Mouse (Mus musculus) liver, adult 2 months (tissue): Measurements from ENCODE around the gene Zcchc4. TPM values are rescaled to one million over a fixed set of nuclear protein-coding genes. Genes with fewer than 3 reads are reported as not detected.
"Not testable (repeated sequence)": the region's sequence is repeated elsewhere in the genome, so short reads cannot be mapped to it uniquely, and the experiment has no call there.

Experiments used
- DNase-seq: peaks from one replicate; pipeline ENCODE4 v3.0.0-alpha.2; 2011; ENCODE audit warnings: low read depth, low spot score; ENCODE audit errors: extremely low read depth
- H3K27ac ChIP-seq: fragments of 200-500 bp; replicated peaks from 2 replicates; pipeline ENCODE4 v1.5.1; 2012; ENCODE audit warnings: low read depth, mild to moderate bottlenecking, control low read depth, inconsistent platforms, low read length; ENCODE audit not compliant: insufficient read depth
- H3K27me3 ChIP-seq: fragments of 200-500 bp; 2 replicates; pipeline ENCODE4 v1.6.1; 2012; ENCODE audit warnings: mild to moderate bottlenecking, moderate library complexity, low read length, inconsistent platforms; ENCODE audit not compliant: control insufficient read depth, insufficient read depth
- H3K36me3 ChIP-seq: fragments of 200-500 bp; 2 replicates; pipeline ENCODE4 v1.6.1; 2012; ENCODE audit warnings: low read length, inconsistent platforms; ENCODE audit not compliant: control insufficient read depth, insufficient read depth
- H3K4me1 ChIP-seq: fragments of 200-500 bp; 2 replicates; pipeline ENCODE4 v1.6.1; 2011; ENCODE audit warnings: low read length; ENCODE audit not compliant: control insufficient read depth, insufficient read depth
- H3K4me3 ChIP-seq: fragments of 200-500 bp; 2 replicates; pipeline ENCODE4 v1.5.1; 2011; ENCODE audit warnings: low read depth, mild to moderate bottlenecking, control low read depth, low read length, moderate library complexity; ENCODE audit not compliant: insufficient read depth
- H3K79me2 ChIP-seq: fragments of 200-500 bp; 2 replicates; pipeline ENCODE4 v1.6.1; 2012; ENCODE audit warnings: inconsistent platforms, mild to moderate bottlenecking, low read length, moderate library complexity; ENCODE audit not compliant: control insufficient read depth, insufficient read depth
- H3K9ac ChIP-seq: fragments of 200-500 bp; 2 replicates; pipeline ENCODE4 v1.6.1; 2012; ENCODE audit warnings: low read depth, mild to moderate bottlenecking, control low read depth, inconsistent platforms, low read length
- CTCF ChIP-seq: fragments of 200-500 bp; IDR thresholded peaks from 2 replicates; pipeline ENCODE4 v1.5.1; 2011; ENCODE audit warnings: low read depth, low read length, control low read depth
- POLR2A ChIP-seq: fragments of 200-500 bp; IDR thresholded peaks from 2 replicates; pipeline ENCODE4 v1.6.1; 2011; ENCODE audit warnings: low read length, control low read depth; ENCODE audit not compliant: insufficient read depth; ENCODE audit errors: extremely low read depth
- WGBS: fragments of 180-500 bp; shearing (Covaris S2); methylation state at CpG from one replicate; pipeline ENCODE4 v1.1.7; 2018; 5-methylcytosine and 5-hydroxymethylcytosine counted together
- polyA plus RNA-seq: library from polyadenylated mRNA; depleted of rRNA; stranded (reverse); fragments of >200 nt; gene quantifications from 2 replicates; pipeline ENCODE4 v1.2.3, GENCODE M21; 2012
- total RNA-seq: library from RNA; depleted of rRNA; stranded (reverse); fragments of >200 nt; gene quantifications from 2 replicates; pipeline ENCODE4 v1.2.3, GENCODE M21; 2014

Zcchc4 gene
- total and polyA plus RNA-seq, 2 experiments, result 2.5 to 5.8 TPM

DNA sequence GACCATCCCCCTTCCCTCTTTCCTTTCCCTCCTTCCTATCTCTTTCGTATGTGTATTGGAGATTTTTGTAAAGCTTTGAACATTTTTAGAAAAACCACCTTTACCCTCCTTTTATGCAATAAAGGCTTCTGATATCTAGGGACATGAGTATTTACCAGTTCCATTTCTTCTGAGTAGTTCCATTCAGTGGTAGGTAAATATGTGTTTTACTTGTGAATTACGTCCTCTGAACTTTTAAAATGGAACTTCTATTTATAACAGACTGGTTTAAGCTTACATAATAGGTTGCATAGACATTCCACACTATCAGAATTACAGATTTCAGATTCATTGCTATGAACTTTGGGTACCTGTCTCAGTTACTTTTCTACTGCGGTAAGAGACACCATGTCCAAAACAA is 19.9 kb upstream of the Zcchc4 start:
- 59% methylated on average over 3 of the region's 3 CpGs for WGBS
- peaks cover 26% of the 10 kb centered on the region for H3K36me3 ChIP-seq

DNA sequence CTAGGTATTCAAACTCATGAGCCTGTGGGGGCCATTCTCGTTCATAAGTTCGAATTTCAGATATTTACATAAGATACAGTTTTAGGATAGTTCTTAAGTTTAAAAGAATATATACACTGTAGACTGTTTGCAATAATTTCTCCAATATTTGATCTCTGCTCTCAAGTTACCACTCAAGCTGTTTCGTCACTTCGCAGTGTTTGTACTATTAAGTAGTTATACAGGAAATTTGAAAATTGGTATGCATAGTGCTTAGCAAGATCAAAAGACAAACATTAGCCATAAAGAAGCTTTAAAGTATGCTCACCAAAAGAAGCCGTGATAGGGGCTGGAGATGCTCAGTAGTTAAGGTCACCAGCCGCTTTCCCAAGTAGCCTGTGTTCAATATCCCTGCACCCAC is 19.2 kb upstream of the Zcchc4 start:
- Histone ChIP-seq H3K9ac (no peak overlapping the region), H3K4me3 (no peak overlapping the region), H3K36me3 (peaks cover 30% of the 10 kb centered on the region), H3K27me3 (no peaks in the 10 kb centered on the region), H3K4me1 (no peaks in the 10 kb centered on the region), H3K79me2 (no peaks in the 10 kb centered on the region; the same call in 1 of the 2 replicates), H3K27ac (no peak overlapping the region)
- 97% methylated on average over 6 of the region's 6 CpGs for WGBS
- DNase-seq, result no peak
- TF ChIP-seq CTCF, result no peak
- no peak for TF ChIP-seq POLR2A

More for the DNA sequence above, 19.9 kb upstream of the Zcchc4 start:
- Histone ChIP-seq H3K27ac (no peak overlapping the region), H3K4me3 (no peak overlapping the region), H3K4me1 (no peaks in the 10 kb centered on the region), H3K79me2 (no peaks in the 10 kb centered on the region; the same call in 1 of the 2 replicates), H3K27me3 (no peaks in the 10 kb centered on the region), H3K9ac (no peak overlapping the region)
- DNase-seq, result peak; percentile 20
- TF ChIP-seq CTCF (no peak), POLR2A (no peak)

DNA sequence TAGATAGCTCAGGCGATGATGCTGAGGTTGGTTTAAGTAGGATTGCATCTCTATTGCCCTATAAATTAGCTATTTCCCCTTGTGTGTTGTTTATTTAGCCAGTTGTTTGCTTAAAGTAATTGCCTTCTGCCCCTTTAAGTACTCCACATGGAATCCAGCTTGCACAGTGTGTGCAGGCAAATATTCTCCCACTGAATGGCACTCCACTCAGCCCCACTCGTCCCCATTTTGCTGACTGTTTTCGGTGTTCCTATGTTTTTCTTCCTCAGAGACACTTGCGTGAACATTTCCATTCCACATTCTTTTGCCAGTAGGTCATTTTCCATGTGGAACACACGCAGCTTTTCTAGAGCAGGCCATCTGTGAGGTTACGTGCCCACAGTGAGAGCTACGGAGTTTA is 12.6 kb upstream of the Zcchc4 start:
- TF ChIP-seq POLR2A, result no peak
- TF ChIP-seq CTCF, result no peak
- Histone ChIP-seq H3K27ac (no peak overlapping the region), H3K27me3 (no peaks in the 10 kb centered on the region), H3K36me3 (peaks cover 32% of the 10 kb centered on the region), H3K4me3 (no peak overlapping the region), H3K79me2 (no peaks in the 10 kb centered on the region), H3K9ac (no peak overlapping the region), H3K4me1 (no peaks in the 10 kb centered on the region)
- no peak for DNase-seq
- 92% methylated on average over 7 of the region's 7 CpGs for WGBS

DNA sequence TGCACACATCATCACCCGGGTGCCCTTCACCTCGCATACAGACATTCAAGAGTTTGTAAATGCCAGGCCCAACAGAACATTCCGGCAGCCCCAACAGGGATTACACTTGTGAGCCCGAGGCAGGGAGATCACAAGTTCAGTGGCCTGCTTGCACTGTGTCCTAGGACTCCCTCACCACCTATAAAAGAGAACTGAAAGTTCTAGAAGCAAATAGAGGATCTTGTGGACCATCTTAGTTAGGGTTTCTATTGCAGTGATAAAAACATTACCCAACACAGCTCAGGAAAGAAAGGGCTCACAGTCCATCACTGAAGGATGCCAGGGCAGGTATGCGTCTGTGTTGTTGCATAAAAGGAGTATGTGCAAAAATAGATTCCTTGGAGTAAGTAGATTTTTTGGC is 942 bp upstream of the Zcchc4 start:
- Histone ChIP-seq H3K79me2 (no peaks in the 10 kb centered on the region), H3K4me1 (no peaks in the 10 kb centered on the region), H3K27ac (no peak overlapping the region), H3K36me3 (peaks cover 13% of the 10 kb centered on the region; the same call in 1 of the 2 replicates), H3K4me3 (no peak overlapping the region), H3K27me3 (no peaks in the 10 kb centered on the region), H3K9ac (no peak overlapping the region)
- TF ChIP-seq POLR2A (no peak), CTCF (no peak)
- no peak for DNase-seq
- 89% methylated on average over 5 of the region's 5 CpGs for WGBS

DNA sequence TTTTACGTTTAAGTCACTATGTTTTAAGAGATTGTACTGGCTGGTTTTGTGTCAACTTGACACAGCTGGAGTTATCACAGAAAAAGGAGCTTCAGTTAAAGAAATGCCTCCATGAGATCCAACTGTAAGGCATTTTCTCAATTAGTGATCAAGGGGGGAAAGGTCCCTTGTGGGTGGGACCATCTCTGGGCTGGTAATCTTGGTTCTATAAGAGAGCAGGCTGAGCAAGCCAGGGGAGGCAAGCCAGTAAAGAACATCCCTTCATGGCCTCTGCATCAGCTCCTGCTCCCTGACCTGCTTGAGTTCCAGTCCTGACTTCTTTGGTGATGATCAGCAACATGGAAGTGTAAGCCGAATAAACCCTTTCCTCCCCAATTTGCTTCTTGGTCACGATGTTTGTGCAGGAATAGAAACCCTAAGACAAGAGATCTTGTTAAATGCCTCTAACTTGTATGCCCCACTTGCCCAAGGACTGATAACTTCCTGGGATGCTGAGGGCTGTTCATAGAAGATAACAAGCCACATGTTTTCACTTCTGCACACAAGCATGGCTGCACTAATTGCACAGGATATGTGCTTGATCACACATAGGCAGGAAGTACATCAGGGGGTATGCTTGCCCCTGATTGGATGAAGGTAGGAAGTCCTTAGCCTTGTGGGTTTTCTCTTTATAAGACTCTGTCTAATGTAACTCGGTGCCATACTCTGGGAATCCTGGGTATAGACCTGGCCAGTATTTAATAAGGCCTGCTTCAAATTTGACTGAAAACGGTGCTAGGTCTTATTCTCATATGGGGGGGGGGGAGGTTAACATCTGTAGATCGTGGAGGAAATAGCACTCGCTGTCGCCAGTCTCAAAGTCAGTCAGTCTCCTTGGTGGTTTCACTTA is 1.5 kb downstream of the Zcchc4 start:
- not testable (repeated sequence) for H3K27me3 ChIP-seq, H3K4me3 ChIP-seq, H3K9ac ChIP-seq, H3K27ac ChIP-seq, H3K36me3 ChIP-seq, H3K79me2 ChIP-seq, DNase-seq, H3K4me1 ChIP-seq
- WGBS, result 91% methylated on average over 8 of the region's 8 CpGs

DNA sequence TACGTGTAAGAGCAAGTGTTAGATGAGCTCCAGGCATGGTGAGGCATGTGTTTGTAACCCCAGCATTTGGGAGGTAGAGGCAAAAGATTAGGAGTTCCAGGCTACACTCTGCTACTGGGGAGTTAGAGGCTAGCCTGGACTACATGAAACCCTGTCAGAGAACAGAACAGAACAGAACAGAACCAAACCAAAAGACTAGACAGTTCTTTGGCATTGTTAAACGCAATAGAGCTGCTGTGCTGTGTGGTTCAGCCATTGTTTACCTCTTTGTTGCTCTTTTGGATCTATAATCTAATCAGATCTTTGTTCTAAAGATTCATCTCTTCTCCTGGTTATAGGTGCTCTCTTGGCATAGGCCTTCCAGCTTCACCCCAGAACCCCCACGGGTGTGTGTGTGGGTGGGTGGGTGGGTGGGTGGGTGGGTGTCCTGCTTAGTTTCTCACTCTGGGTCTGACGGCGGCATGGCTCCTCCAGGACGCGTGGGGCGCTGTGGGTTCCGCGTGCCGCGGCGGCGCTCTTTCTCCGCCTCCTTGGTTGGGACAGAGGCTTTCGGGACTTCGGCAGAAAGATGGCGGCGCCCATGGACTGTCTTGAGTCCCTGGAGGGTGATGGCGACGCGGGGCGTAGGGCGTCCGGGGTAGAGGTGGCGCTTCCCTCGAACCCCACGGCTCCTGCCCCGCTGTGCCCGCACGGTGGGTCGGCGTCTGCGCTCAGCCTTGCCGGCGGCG is 7.5 kb downstream of the Zcchc4 start:
- H3K27ac ChIP-seq, result peak overlapping the region; percentile 83
- peak overlapping the region; percentile 100 for H3K4me3 ChIP-seq
- TF ChIP-seq CTCF (peak; percentile 80), POLR2A (0 out of 2 replicates have a peak, but pooled peaks have one; percentile 42)
- H3K9ac ChIP-seq, result peak overlapping the region; percentile 99
- DNase-seq, result peak; percentile 82
- H3K36me3 ChIP-seq, result peaks cover 8% of the 10 kb centered on the region; the same call in 1 of the 2 replicates
- no peaks in the 10 kb centered on the region for H3K4me1 ChIP-seq
- H3K79me2 ChIP-seq, result no peaks in the 10 kb centered on the region
- WGBS, result 4% methylated on average over 37 of the region's 37 CpGs
- H3K27me3 ChIP-seq, result no peaks in the 10 kb centered on the region
